Mouse (Mus musculus): ENCODE data around the gene Gsk3b. TPM values are rescaled to one million over a fixed set of nuclear protein-coding genes. Genes with fewer than 3 reads are reported as not detected.

The Gsk3b gene
- polyA plus RNA-seq (2012; rRNA removed) (2.9 TPM in 2 replicates), polyA plus RNA-seq (2014; fragmentation: Nextera tagmentation; extraction: Ambion mirVana) (10.3 and 10.8 TPM in 2 replicates)

DNA sequence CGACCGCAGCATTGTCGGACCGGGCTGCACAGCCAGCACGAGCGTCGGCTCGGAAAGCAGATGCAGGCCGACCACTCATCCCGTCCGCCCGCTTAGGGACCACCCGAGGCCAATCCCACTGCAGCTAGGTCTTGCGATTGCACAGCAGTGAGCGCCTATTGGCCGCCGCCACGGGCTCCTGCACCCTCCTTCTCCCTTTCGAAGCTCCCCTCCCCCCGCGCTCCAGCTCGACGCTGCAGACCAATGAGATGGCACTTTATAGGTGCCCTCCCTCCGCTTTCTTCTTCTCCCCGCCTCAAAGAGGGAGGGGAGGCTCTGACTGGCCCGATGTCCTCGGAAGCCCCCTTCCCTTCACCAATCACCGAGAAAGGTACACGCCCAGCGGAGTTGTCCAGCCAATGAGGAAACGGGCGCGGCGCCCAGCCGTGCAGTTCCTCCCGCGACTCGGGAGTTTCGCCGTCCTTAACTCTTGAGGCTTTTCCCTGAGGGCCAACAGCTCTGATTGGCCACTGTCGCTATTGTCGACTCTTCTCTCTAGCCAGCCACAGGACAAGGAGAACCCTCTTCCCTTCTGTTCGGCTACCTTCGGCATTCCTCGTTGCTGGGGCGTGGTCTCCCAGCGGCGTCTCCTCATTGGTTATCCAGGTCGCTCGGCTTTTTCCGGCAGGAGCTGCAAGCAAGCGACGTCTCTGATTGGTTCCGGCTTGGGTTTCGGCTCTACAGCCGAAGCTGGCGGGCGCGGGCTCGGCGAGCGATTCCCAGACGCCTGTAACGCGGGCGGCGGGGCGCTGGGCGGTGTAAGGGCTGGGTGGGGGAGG, at the start of gene Gsk3b:
Gene Gsk3b, plus strand, starts transcription at position 373 of the 818 bp plus-strand sequence.
- H3K4me2 ChIP-seq (ENCODE audit: low read depth): peak within 1 kb of the TSS; percentile 90
- TF ChIP-seq EP300 (IDR thresholded peaks at IDR 0.05; ENCODE audit: low read depth): no peak

DNA sequence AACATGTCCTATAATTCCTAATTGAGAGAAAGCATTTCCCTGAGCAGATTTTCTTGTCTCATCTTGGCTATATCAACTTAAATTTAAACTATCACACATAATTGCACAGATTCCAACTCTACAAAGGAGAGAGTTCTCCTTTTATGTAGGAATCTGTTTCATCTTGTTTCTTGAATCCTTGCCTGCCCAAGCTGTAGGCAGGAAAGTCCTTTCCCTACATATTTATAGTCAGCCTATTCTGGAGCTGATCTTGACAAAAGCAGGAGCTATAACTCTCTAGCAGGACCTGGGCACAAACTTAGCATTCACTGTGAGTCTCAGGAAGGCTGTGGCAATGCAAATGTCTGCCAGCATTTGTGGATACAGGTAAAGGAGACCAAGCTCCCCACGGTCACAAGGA, 46.6 kb upstream of the Gsk3b start:
- Histone ChIP-seq H3K9ac (replicated peaks) (no peak overlapping the region), H3K9me3 (ENCODE audit: control insufficient read depth, low read length) (no peaks in the 10 kb centered on the region), H3K27ac (no peak overlapping the region), H3K4me3 (ENCODE audit: insufficient read depth in 1 of 2, low read depth in 2 of 2, low read length in 2 of 2) (no peak overlapping the region), H3K4me1 (replicated peaks; ENCODE audit: control insufficient read depth in 2 of 2, insufficient read depth in 2 of 2, low read length in 1 of 2) (no peaks in the 10 kb centered on the region), H3K27me3 (ENCODE audit: control insufficient read depth, insufficient read depth, low read length) (no peaks in the 10 kb centered on the region), H3K36me3 (replicated peaks; ENCODE audit: control insufficient read depth, insufficient read depth, low read depth) (no peaks in the 10 kb centered on the region), H3K4me2 (ENCODE audit: low read depth) (no peak overlapping the region)
- ATAC-seq (ENCODE audit: insufficient read depth): no peak
- DNase-seq (ENCODE audit: low read depth in 3 of 3, low spot score in 3 of 3): no peak
- WGBS (ENCODE audit: insufficient replicate concordance): 72% methylated on average over 1 of the region's 1 CpGs
- TF ChIP-seq EP300 (IDR thresholded peaks at IDR 0.05; ENCODE audit: low read depth): no peak
- TF ChIP-seq CTCF (IDR thresholded peaks at IDR 0.05; ENCODE audit: low read depth): no peak

More for the DNA sequence above, at the start of gene Gsk3b:
- WGBS (ENCODE audit: insufficient replicate concordance): under 1% methylated on average over 68 of the region's 69 CpGs
- peak within 1 kb of the TSS; percentile 84 to 85 for H3K4me3 ChIP-seq (ENCODE audit: insufficient read depth in 1 of 2, low read depth in 2 of 2, low read length in 2 of 2)
- peaks cover 12 to 16% of the 10 kb centered on the region in 2 experiments for H3K4me1 ChIP-seq (replicated peaks; ENCODE audit: control insufficient read depth in 2 of 2, insufficient read depth in 2 of 2, low read length in 1 of 2)
- peak within 1 kb of the TSS; percentile 91 for H3K27ac ChIP-seq
- no peaks in the 10 kb centered on the region for H3K27me3 ChIP-seq (ENCODE audit: control insufficient read depth, insufficient read depth, low read length)
- H3K36me3 ChIP-seq (replicated peaks; ENCODE audit: control insufficient read depth, insufficient read depth, low read depth): no peaks in the 10 kb centered on the region
- ATAC-seq (ENCODE audit: insufficient read depth) (peak; percentile 91), DNase-seq (ENCODE audit: low read depth in 3 of 3, low spot score in 3 of 3) (peak; percentile 98 to 99 (median 98))
- H3K9ac ChIP-seq (replicated peaks): peak within 1 kb of the TSS; percentile 98
- H3K9me3 ChIP-seq (ENCODE audit: control insufficient read depth, low read length): no peaks in the 10 kb centered on the region

DNA sequence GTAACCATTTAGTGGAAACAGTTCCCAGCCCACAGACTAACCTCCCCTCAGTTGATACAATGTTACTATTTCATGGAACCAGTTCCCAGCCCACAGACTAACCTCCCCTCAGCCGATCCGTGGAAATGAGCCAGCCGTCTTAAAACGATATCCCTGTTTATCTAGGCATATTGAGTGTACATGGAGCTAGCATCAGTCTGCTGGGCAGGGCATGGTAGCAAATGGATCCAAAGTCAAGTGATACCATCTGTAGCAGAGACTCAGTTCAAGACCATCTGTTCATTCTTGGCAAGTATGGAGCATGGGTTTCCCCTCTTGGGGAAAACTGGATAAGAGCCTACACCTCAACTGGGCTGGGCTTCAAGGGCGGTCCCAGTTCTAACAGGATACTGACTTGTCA, 44.2 kb upstream of the Gsk3b start:
- TF ChIP-seq EP300 (IDR thresholded peaks at IDR 0.05; ENCODE audit: low read depth): no peak
- TF ChIP-seq CTCF (IDR thresholded peaks at IDR 0.05; ENCODE audit: low read depth): no peak
- WGBS (ENCODE audit: insufficient replicate concordance): 64% methylated on average over 5 of the region's 5 CpGs
- no peak for ATAC-seq (ENCODE audit: insufficient read depth)

DNA sequence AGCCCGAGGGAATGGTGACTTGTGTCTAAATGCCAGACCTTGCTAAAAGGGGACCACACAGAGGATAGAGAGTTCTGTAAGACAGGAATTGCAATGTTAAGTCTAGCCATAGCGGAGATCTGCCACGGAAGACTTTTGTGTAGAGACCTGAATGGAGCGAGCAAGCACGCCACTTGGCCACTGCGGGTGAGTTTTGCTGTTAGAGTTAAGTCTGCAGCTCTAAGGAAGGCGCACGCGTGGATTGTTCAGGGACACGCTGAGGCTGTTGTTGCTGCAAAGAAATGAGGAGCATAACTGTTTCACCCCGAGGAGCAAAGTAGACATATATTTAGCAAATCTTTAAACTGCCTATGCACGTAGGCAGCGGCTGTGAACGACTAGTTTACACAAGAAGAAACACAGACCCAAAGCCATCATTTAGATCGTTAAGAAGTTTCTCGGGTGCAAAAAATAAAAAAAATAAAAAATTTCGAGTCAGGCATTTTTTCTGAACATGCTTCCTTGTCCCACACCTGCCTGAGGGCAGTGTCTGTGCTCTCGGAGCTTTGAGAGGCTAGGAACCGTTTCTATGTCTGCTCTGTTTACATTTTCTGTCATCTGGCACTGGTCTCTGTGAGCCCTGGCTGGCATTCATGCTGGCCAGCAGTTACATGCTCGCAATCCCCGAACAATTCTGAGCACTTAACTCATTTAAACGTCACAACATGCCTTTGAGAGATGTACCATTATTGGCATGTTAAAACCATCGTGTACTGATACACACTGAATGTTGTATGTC, 40.8 kb upstream of the Gsk3b start:
- no peaks in the 10 kb centered on the region for H3K9me3 ChIP-seq (ENCODE audit: control insufficient read depth, low read length)
- H3K27me3 ChIP-seq (ENCODE audit: control insufficient read depth, insufficient read depth, low read length): no peaks in the 10 kb centered on the region
- no peak overlapping the region for H3K27ac ChIP-seq
- H3K9ac ChIP-seq (replicated peaks): no peak overlapping the region
- no peak for ATAC-seq (ENCODE audit: insufficient read depth)
- no peak overlapping the region for H3K4me2 ChIP-seq (ENCODE audit: low read depth)
- no peak for DNase-seq (ENCODE audit: low read depth in 3 of 3, low spot score in 3 of 3)
- TF ChIP-seq CTCF (IDR thresholded peaks at IDR 0.05; ENCODE audit: low read depth) (no peak), EP300 (IDR thresholded peaks at IDR 0.05; ENCODE audit: low read depth) (no peak)
- WGBS (ENCODE audit: insufficient replicate concordance): 65% methylated on average over 23 of the region's 23 CpGs
- H3K4me3 ChIP-seq (ENCODE audit: insufficient read depth in 1 of 2, low read depth in 2 of 2, low read length in 2 of 2): no peak overlapping the region
- no peaks in the 10 kb centered on the region for H3K4me1 ChIP-seq (replicated peaks; ENCODE audit: control insufficient read depth in 2 of 2, insufficient read depth in 2 of 2, low read length in 1 of 2)
- no peaks in the 10 kb centered on the region for H3K36me3 ChIP-seq (replicated peaks; ENCODE audit: control insufficient read depth, insufficient read depth, low read depth)

More for the DNA sequence above, 44.2 kb upstream of the Gsk3b start:
- no peak overlapping the region for H3K27ac ChIP-seq
- DNase-seq (ENCODE audit: low read depth in 3 of 3, low spot score in 3 of 3): no peak
- H3K36me3 ChIP-seq (replicated peaks; ENCODE audit: control insufficient read depth, insufficient read depth, low read depth): no peaks in the 10 kb centered on the region
- H3K4me3 ChIP-seq (ENCODE audit: insufficient read depth in 1 of 2, low read depth in 2 of 2, low read length in 2 of 2): no peak overlapping the region
- H3K4me2 ChIP-seq (ENCODE audit: low read depth): no peak overlapping the region
- no peaks in the 10 kb centered on the region for H3K4me1 ChIP-seq (replicated peaks; ENCODE audit: control insufficient read depth in 2 of 2, insufficient read depth in 2 of 2, low read length in 1 of 2)
- H3K9me3 ChIP-seq (ENCODE audit: control insufficient read depth, low read length): no peaks in the 10 kb centered on the region
- H3K27me3 ChIP-seq (ENCODE audit: control insufficient read depth, insufficient read depth, low read length): no peaks in the 10 kb centered on the region
- no peak overlapping the region for H3K9ac ChIP-seq (replicated peaks)

DNA sequence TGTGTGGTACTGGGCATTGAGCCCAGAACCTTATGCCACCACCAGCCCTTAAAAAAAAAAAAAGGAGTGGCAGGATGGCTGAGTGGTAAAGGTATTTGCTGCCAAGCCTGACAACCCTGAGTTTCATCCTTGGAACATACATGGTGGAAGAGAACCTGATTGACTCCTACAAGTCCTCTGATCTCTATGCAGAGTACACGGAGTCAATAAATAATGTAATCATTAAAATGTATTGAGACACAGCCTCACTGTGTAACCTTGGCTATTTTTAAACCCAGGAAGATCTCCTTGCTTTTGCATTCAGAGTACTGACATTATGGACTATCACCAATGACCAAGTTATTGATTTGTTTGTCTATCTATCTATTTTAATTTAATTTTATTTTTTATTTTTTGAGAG, 30.9 kb upstream of the Gsk3b start:
- ATAC-seq (ENCODE audit: insufficient read depth) (no peak), DNase-seq (ENCODE audit: low read depth in 3 of 3, low spot score in 3 of 3) (no peak)
- WGBS (ENCODE audit: insufficient replicate concordance): 63% methylated on average over 1 of the region's 1 CpGs
- H3K9ac ChIP-seq (replicated peaks): no peak overlapping the region
- no peaks in the 10 kb centered on the region for H3K36me3 ChIP-seq (replicated peaks; ENCODE audit: control insufficient read depth, insufficient read depth, low read depth)
- no peaks in the 10 kb centered on the region for H3K27me3 ChIP-seq (ENCODE audit: control insufficient read depth, insufficient read depth, low read length)
- TF ChIP-seq EP300 (IDR thresholded peaks at IDR 0.05; ENCODE audit: low read depth) (no peak), CTCF (IDR thresholded peaks at IDR 0.05; ENCODE audit: low read depth) (no peak)
- no peaks in the 10 kb centered on the region for H3K9me3 ChIP-seq (ENCODE audit: control insufficient read depth, low read length)
- H3K4me3 ChIP-seq (ENCODE audit: insufficient read depth in 1 of 2, low read depth in 2 of 2, low read length in 2 of 2): no peak overlapping the region
- H3K27ac ChIP-seq: no peak overlapping the region
- H3K4me2 ChIP-seq (ENCODE audit: low read depth): no peak overlapping the region
- H3K4me1 ChIP-seq (replicated peaks; ENCODE audit: control insufficient read depth in 2 of 2, insufficient read depth in 2 of 2, low read length in 1 of 2): no peaks in the 10 kb centered on the region

Measured in liver, embryonic 14.5 days (tissue).